Mouse (Mus musculus) cerebellum, postnatal 14 days (tissue): ENCODE data around the gene Rps19bp1.

ENCODE experiments used
- DNase-seq, 2 experiments: peaks; one replicate each; pipeline ENCODE4 v3.0.0; 2021; ENCODE audit warnings: mixed read lengths in 2 of 2

Rps19bp1 gene

GRCm38 (mm10) chr15:80263610-80264575, at the start of gene Rps19bp1:
Rps19bp1 (minus strand) TSS chr15:80264315.
- DNase-seq = peak; percentile 91 to 92

- DNase-seq = peak in 1 of 2 experiments; percentile 47
These were observed 42.0 kb upstream of the Rps19bp1 start for GRCm38 (mm10) chr15:80306146-80306545.

- no peak for DNase-seq
These were observed 40.1 kb upstream of the Rps19bp1 start for GRCm38 (mm10) chr15:80304188-80304587.

GRCm38 (mm10) chr15:80303779-80304178, 39.7 kb upstream of the Rps19bp1 start:
- no peak for DNase-seq

- no peak for DNase-seq
These were observed 33.0 kb upstream of the Rps19bp1 start for GRCm38 (mm10) chr15:80297146-80297545.

- DNase-seq = peak; percentile 84 to 85
These were observed 25.3 kb upstream of the Rps19bp1 start for GRCm38 (mm10) chr15:80289436-80289835.

- peak; percentile 73 to 74 for DNase-seq
These were observed 23.9 kb upstream of the Rps19bp1 start for GRCm38 (mm10) chr15:80288036-80288435.

GRCm38 (mm10) chr15:80286851-80287415, 22.8 kb upstream of the Rps19bp1 start, which contains the start of gene Cacna1i:
Cacna1i (plus strand) TSS chr15:80287238.
- peak; percentile 80 to 82 for DNase-seq

- peak; percentile 66 to 81 for DNase-seq
These were observed 16.5 kb upstream of the Rps19bp1 start for GRCm38 (mm10) chr15:80280646-80281045.

GRCm38 (mm10) chr15:80279053-80279452, 14.9 kb upstream of the Rps19bp1 start:
- DNase-seq = peak in 1 of 2 experiments; percentile 37

- DNase-seq = peak; percentile 63 to 75
These were observed 14.1 kb upstream of the Rps19bp1 start for GRCm38 (mm10) chr15:80278121-80278759.

- DNase-seq = peak in 1 of 2 experiments; percentile 39
These were observed 13.5 kb upstream of the Rps19bp1 start for GRCm38 (mm10) chr15:80277625-80278024.

- DNase-seq = peak; percentile 68 to 72
These were observed 13.0 kb upstream of the Rps19bp1 start for GRCm38 (mm10) chr15:80277107-80277506.

- DNase-seq = no peak
These were observed 7.8 kb upstream of the Rps19bp1 start for GRCm38 (mm10) chr15:80271858-80272396.

GRCm38 (mm10) chr15:80266281-80266680, 2.2 kb upstream of the Rps19bp1 start:
- peak; percentile 93 to 95 for DNase-seq

GRCm38 (mm10) chr15:80261100-80261499, 3.0 kb downstream of the Rps19bp1 start:
- DNase-seq = no peak

GRCm38 (mm10) chr15:80260677-80261076, 3.4 kb downstream of the Rps19bp1 start:
- peak; percentile 95 to 96 for DNase-seq

GRCm38 (mm10) chr15:80259406-80260045, 4.6 kb downstream of the Rps19bp1 start:
- DNase-seq = no peak

GRCm38 (mm10) chr15:80258240-80259170, 5.6 kb downstream of the Rps19bp1 start:
- DNase-seq = no peak

- DNase-seq = peak; percentile 67 to 70
These were observed 6.4 kb downstream of the Rps19bp1 start for GRCm38 (mm10) chr15:80257602-80258239.
